Mouse (Mus musculus) testis, adult 2 months (tissue): ENCODE data around the gene Galk1. TPM values are rescaled to one million over a fixed set of nuclear protein-coding genes. Genes with fewer than 3 reads are reported as not detected.

ENCODE experiments used
- H3K27ac ChIP-seq: fragments of 200-500 bp; 2 replicates; pipeline ENCODE4 v1.5.1; 2012; ENCODE audit warnings: low read depth, low read length; ENCODE audit not compliant: control insufficient read depth, insufficient read depth
- H3K27me3 ChIP-seq: fragments of 200-500 bp; 2 replicates; pipeline ENCODE4 v1.6.1; 2012; ENCODE audit warnings: mild to moderate bottlenecking, low read length, moderate library complexity; ENCODE audit not compliant: control insufficient read depth, insufficient read depth
- H3K36me3 ChIP-seq: fragments of 200-500 bp; 2 replicates; pipeline ENCODE4 v1.6.1; 2012; ENCODE audit warnings: mild to moderate bottlenecking, low read length; ENCODE audit not compliant: control insufficient read depth, insufficient read depth
- H3K4me1 ChIP-seq: fragments of 200-500 bp; 2 replicates; pipeline ENCODE4 v1.6.1; 2012; ENCODE audit warnings: low read length; ENCODE audit not compliant: control insufficient read depth, insufficient read depth
- H3K4me3 ChIP-seq: fragments of 200-500 bp; 2 replicates; pipeline ENCODE4 v1.5.1; 2012; ENCODE audit warnings: low read depth, mild to moderate bottlenecking, low read length, moderate library complexity, mixed read lengths; ENCODE audit not compliant: control insufficient read depth
- CTCF ChIP-seq: fragments of 200-500 bp; IDR thresholded peaks from 2 replicates; pipeline ENCODE4 v1.5.1; 2012; ENCODE audit warnings: low read depth, mild to moderate bottlenecking, inconsistent platforms, low read length, moderate library complexity; ENCODE audit not compliant: control insufficient read depth, insufficient read depth, insufficient replicate concordance
- POLR2A ChIP-seq: fragments of 200-500 bp; IDR thresholded peaks from 2 replicates; pipeline ENCODE4 v1.6.1; 2012; ENCODE audit warnings: low read depth, mild to moderate bottlenecking, inconsistent platforms, low read length, moderate library complexity; ENCODE audit not compliant: control insufficient read depth
- polyA plus RNA-seq: library from polyadenylated mRNA; depleted of rRNA; stranded (reverse); fragments of >200 nt; gene quantifications from 2 replicates; pipeline ENCODE4 v1.2.3, GENCODE M21; 2012; rRNA removed

The Galk1 gene
- 27.8 and 30.3 TPM in 2 replicates for polyA plus RNA-seq

- Histone ChIP-seq H3K27ac (no peak within 1 kb of the TSS), H3K4me1 (peaks cover 12% of the 10 kb centered on the region), H3K4me3 (peak within 1 kb of the TSS; percentile 77), H3K36me3 (no peaks in the 10 kb centered on the region), H3K27me3 (no peaks in the 10 kb centered on the region)
- peak; percentile 40; the same call in 1 of the 2 replicates for TF ChIP-seq POLR2A
- TF ChIP-seq CTCF, result no peak
These were observed at the start of gene Galk1 for GRCm38 (mm10) chr11:116012262-116012947. Gene Galk1, minus strand, starts transcription at chr11:116012719.

- TF ChIP-seq POLR2A (no peak), CTCF (no peak)
- Histone ChIP-seq H3K4me3 (no peak overlapping the region), H3K4me1 (no peaks in the 10 kb centered on the region), H3K36me3 (no peaks in the 10 kb centered on the region; the same call in 1 of the 2 replicates), H3K27me3 (no peaks in the 10 kb centered on the region), H3K27ac (no peak overlapping the region)
These were observed 49.3 kb upstream of the Galk1 start for GRCm38 (mm10) chr11:116061641-116062415.

- H3K36me3 ChIP-seq, result peaks cover 1% of the 10 kb centered on the region
- no peaks in the 10 kb centered on the region for H3K4me1 ChIP-seq
- no peaks in the 10 kb centered on the region for H3K27me3 ChIP-seq
- no peak overlapping the region for H3K4me3 ChIP-seq
- H3K27ac ChIP-seq, result no peak overlapping the region
- TF ChIP-seq CTCF, result no peak
- TF ChIP-seq POLR2A, result no peak
These were observed 48.1 kb upstream of the Galk1 start for GRCm38 (mm10) chr11:116060596-116060995.

GRCm38 (mm10) chr11:116059691-116060025 is 47.1 kb upstream of the Galk1 start:
- H3K27ac ChIP-seq, result no peak overlapping the region
- no peak overlapping the region for H3K4me3 ChIP-seq
- no peaks in the 10 kb centered on the region for H3K4me1 ChIP-seq
- no peak for TF ChIP-seq CTCF
- H3K27me3 ChIP-seq, result no peaks in the 10 kb centered on the region
- H3K36me3 ChIP-seq, result peaks cover 1% of the 10 kb centered on the region

GRCm38 (mm10) chr11:116058868-116059690 is 46.6 kb upstream of the Galk1 start:
- Histone ChIP-seq H3K27ac (no peak overlapping the region), H3K4me1 (no peaks in the 10 kb centered on the region), H3K27me3 (no peaks in the 10 kb centered on the region), H3K4me3 (no peak overlapping the region), H3K36me3 (peaks cover 1% of the 10 kb centered on the region)
- TF ChIP-seq POLR2A, result no peak
- no peak for TF ChIP-seq CTCF

- no peak overlapping the region for H3K27ac ChIP-seq
- H3K27me3 ChIP-seq, result no peaks in the 10 kb centered on the region
- no peaks in the 10 kb centered on the region for H3K4me1 ChIP-seq
- H3K36me3 ChIP-seq, result peaks cover 1% of the 10 kb centered on the region
- TF ChIP-seq POLR2A (no peak), CTCF (no peak)
- no peak overlapping the region for H3K4me3 ChIP-seq
These were observed 45.6 kb upstream of the Galk1 start for GRCm38 (mm10) chr11:116058022-116058614.
